Mouse (Mus musculus) thymus, postnatal 36 days (tissue): Measurements from ENCODE around the gene Galnt2.

Source experiments
- DNase-seq, 2 experiments: peaks; one replicate each; pipeline ENCODE4 v3.0.0; 2022; ENCODE audit warnings: mixed read lengths in 2 of 2

Gene Galnt2

DNA sequence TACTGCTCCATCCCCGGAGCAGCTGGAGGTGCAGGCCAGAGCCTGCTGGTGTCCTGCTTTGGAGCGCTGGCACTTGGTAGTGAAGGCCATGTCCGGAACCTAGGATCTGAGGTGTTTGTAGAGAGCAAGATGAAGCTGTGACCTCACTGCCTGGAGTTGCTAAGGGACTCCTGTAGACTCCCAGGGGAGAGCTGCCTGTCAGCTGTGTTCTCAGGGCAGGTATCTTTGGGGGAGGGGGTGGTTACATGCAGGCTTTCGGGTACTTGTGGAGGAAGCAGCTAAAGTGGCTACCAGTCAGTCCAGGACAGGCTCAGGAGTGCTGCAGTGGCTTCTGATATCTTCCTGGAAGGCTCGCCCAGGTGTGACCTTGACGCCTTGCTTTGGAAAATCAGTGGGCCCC, 8.2 kb downstream of the Galnt2 start:
- DNase-seq: no peak

DNA sequence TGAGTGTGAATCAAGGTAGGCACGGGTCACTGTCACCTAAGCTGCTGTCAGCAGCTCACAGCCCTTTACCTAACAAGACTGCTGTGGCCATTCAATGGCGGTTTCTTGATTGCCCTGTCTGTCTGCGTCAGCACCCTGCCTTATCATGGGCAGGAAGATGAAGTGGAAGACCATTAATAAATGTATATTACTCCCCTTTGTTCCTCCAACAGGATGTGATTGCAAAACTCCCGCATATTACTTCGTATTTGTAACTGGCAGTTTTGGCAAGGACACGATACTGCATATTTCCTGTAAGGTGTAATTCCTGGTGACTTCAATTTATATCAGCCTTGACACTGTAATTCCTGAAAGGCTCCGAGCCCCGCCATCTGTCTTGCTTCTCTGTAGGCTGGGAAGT, 9.7 kb downstream of the Galnt2 start:
- no peak for DNase-seq

DNA sequence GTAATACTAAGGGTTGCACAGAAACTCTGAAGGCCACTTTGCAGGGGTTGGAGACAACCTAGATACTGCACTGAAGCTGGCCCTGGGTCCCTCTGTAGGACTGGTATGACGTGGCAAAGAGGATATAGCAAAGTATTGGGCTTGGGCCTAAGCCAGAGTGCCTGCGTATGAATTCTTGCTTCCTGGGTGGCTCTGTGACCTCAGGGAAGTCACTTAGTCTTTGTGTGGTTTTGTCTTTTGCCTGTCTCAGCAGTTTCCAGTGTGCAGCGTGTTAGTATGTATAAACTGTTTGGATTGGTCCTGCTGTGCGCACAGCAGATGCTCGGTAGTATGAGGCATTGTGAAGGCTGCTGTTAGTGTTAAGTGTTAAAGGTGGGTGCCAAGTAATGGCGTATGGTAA, 11.0 kb downstream of the Galnt2 start:
- DNase-seq: peak in 1 of 2 experiments; percentile 33

- DNase-seq: no peak
Observed at GRCm38 (mm10) chr8:124242913-124243312, 11.7 kb downstream of the Galnt2 start.

DNA sequence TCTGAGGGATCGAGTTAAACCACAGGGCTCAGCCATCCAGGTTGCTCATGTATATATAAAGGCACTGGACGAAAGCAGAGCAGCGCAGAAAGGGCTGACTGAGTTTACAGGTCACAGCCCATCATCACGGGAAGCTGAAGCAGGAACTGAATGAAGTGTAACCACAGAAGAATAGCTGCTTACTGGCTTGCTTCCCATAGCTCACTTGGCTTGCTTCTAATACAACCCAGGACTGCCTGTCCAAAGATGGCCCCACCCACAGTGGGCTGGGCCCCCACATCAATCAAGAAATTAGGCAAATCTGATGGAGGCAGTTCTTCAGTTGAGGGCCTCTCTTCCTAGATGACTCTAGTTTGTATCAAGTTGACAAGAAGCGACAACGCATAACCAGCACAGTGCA, 16.4 kb downstream of the Galnt2 start:
- DNase-seq: no peak

DNA sequence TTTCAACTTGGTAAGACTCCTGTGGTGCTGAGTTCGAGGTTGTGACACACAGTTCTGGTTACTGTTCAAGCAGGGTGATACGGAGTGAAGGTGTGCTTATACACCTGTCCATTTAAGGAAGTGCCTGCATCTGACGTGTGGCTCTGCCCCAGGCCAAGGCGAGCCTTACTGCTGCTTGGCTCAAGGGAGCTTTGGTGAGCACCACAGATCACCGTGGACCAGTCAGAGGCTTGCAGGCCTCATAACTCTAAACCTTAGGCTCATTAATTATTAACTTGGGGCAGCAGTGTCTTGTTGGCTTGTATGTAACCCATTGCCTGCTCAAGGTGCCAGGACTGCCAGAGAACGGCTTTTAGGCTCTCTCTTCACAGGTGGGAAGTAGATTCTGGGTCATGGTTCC, 17.5 kb downstream of the Galnt2 start:
- no peak for DNase-seq

- DNase-seq: no peak
Observed at GRCm38 (mm10) chr8:124250255-124250654, 19.1 kb downstream of the Galnt2 start.

- no peak for DNase-seq
Observed at GRCm38 (mm10) chr8:124250785-124251184, 19.6 kb downstream of the Galnt2 start.

DNA sequence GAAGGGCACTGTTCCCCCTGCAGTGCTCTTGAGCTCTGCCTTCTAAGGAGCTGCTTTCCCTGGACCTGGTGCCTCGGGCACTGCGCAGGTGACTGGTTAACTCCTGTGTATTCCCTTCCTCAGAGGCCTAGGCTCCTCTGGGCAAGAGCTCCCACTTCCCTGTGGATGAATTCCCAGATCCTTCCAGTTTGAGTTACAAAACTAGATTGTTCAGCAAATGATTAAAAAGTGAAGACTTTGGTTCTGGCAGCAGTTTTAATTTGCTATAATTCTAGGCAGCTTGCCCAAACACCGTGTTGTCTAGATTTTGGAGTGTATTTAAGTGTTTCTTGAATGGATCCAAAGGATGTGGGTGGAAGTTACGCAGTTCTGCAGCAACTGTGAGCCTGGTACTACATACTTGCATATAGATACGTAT, 21.4 kb downstream of the Galnt2 start:
- DNase-seq: no peak

GRCm38 (mm10) chr8:124253939-124254338, 22.7 kb downstream of the Galnt2 start:
- no peak for DNase-seq

- DNase-seq: no peak
Observed at GRCm38 (mm10) chr8:124256841-124257240, 25.6 kb downstream of the Galnt2 start.

- no peak for DNase-seq
Observed at GRCm38 (mm10) chr8:124257363-124257762, 26.2 kb downstream of the Galnt2 start.

DNA sequence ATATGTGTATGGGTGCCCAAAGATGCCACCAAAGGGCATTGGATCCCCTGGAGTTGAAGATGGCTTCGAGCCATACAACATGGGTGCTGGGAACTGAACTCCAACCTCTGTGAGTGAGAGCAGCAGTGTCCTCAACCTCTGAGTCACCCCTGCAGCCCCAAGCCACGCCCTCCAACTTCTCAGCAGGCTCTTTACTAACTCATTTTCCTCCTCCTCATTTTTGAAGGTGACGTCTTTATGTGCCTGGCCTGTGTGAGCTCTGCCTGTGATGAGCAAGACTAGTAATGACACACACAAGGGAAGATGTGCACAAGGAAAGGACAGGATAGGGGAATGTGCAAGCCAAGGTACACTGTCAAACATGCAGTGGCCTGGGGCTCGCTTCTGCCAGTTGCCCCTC, 28.0 kb downstream of the Galnt2 start:
- no peak for DNase-seq

GRCm38 (mm10) chr8:124259925-124260324, 28.7 kb downstream of the Galnt2 start:
- no peak for DNase-seq

DNA sequence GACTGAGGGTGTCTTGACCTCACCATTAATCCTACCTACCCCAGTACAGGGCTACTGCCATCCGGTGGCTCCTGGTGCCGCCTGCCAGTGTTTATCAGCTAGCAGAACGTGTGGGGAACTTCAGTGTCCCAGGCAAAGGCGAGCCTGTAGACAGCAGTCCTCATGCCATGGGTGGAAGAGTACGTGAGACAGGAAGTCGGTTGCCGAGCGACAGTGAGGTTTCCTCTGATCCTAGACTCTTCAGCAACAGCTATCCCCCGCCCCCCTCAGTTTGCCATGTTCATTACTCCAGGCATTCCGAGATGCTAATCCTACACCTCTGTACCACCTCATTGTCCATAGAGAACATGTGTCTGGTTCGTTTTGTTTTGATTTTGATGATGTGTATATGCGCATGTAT, 29.2 kb downstream of the Galnt2 start:
- peak; percentile 26 to 45 for DNase-seq

DNA sequence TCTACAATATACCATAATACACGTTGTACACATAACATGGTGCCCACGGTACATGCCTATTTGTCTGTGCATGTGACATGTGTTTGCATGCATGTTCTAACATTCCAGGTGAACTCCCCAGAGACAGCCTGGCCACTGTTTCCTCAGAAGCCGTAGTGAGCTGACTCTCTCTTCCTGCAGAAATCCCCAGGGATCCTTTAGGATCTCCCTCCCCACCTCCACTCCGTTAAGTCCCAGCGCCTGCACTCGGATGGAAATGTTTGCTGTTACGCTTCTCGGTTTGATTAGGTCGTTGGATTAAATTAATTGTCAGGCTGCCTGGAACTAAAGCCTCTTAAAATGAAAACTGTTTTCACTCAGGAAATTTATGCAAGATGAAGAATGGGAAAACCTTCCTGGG, 31.9 kb downstream of the Galnt2 start:
- no peak for DNase-seq

DNA sequence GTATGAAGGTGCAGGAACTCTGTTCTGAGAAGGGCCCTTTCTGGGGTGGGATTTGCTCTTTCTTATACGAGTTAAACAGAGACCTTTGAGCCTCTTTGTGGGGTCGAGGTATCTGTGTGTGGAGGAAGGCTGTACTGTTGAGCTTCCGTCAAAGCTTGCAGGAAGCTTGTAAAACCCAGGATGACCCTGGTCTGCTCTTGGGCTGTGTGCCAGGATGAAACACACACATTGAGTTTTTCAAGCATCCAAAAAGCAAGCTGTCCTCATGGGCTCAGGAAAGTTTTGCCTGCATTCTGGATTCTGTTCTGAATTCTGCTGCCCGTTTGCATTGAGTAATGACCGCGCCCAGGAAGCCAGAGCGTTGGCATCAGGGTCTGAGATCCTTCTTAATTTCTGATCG, 32.8 kb downstream of the Galnt2 start:
- DNase-seq: no peak

GRCm38 (mm10) chr8:124264671-124265070, 33.5 kb downstream of the Galnt2 start:
- DNase-seq: no peak

DNA sequence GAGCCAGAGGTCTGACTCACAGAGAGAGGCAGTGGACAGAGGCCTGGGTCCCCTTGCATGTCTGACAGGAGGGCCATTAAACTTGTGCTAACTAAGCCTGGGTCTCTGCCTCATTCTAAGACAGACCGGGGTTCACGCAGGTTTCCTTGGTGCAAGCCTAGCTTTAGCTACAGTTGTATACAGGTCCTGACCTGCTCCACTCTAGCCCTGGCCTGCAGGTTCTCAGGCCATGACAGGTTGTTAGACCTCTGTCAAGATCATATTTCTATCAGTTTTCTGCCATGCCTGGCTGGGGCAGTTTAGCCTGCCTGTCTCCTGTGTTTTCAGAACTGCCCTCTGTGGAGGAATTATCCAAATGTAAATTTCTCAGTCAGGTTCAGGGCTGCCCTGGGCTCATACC, 33.9 kb downstream of the Galnt2 start:
- DNase-seq: no peak

GRCm38 (mm10) chr8:124265798-124266197, 34.6 kb downstream of the Galnt2 start:
- DNase-seq: no peak

DNA sequence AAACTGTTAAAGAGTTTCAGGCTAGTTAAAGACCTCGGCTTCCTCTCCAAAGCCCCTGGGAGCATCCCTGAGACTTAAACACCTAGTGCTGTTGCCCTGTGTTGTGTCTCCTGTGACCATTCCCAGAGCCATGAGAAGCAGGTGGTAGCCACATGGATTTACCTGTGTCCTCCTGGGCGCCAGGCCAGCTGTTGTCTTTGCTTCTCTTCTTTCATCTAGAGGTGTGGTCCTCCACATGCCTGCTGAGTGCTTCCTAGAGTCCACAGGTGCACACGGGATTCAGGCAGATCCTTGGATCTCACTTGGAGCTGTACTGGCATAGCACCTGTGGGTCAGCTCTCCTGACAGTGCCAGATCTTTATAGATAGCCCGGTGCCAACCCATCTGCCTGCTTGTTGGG, 36.0 kb downstream of the Galnt2 start:
- DNase-seq: no peak

- DNase-seq: no peak
Observed at GRCm38 (mm10) chr8:124270504-124270903, 39.3 kb downstream of the Galnt2 start.

DNA sequence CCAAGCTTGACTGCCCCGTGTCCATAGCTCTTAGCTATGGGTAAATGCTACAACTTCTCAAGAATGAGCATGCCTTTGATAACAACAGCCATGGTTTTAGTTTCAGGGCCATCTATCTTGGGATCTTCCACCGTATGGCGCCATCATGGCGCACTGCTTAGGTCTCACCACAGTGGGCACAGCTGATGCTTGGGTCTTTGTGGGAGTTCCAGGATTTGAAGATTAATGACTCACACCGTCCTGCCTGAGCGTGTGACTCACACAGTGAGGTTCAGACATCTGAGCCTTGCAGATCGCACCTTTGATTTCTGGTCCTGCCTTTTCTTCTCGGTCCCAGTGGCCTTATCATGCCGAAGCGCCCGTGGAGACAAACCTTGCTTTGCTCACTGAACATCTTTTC, 39.7 kb downstream of the Galnt2 start:
- no peak for DNase-seq

- no peak for DNase-seq
Observed at GRCm38 (mm10) chr8:124271518-124271917, 40.3 kb downstream of the Galnt2 start.

DNA sequence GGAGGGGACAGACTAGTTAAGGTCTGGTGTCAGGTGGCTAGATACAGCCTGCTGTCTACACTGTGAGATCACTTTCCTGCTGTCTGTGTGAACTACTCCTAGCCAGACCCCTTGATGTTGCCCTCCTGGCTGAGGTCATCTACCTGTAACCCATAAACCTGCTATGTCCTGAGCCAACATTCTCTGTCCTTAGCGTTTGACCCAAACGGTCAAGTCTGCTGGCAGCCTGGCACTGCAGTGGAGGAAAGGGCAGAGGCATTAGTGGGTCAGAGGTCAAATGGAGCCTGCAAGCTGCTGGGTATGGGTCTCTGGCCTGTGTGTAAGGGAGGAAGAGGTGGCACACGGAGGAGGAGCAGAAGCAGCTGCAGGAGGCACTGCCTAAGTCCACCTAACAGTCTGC, 41.6 kb downstream of the Galnt2 start:
- DNase-seq: peak in 1 of 2 experiments; percentile 24

GRCm38 (mm10) chr8:124273606-124274218, 42.5 kb downstream of the Galnt2 start:
- peak; percentile 79 to 86 for DNase-seq
